Mouse (Mus musculus) intestine, embryonic 16.5 days (tissue): ENCODE results near the gene Mapk14. TPM values are rescaled to one million over a fixed set of nuclear protein-coding genes. Genes with fewer than 3 reads are reported as not detected.

Experiments used
- ATAC-seq: fragments of 200-750 bp; cut with Nextera tagmentation; 2 replicates; pipeline ENCODE4 v1.8.0; 2017; ENCODE audit warnings: moderate TSS enrichment, moderate library complexity
- H3K27ac ChIP-seq: fragments of 300-500 bp; sonication (generic); 2 replicates; pipeline ENCODE4 v1.5.1; 2014; ENCODE audit warnings: mild to moderate bottlenecking, low read length
- H3K27me3 ChIP-seq: fragments of 300-500 bp; sonication (generic); replicated peaks from 2 replicates; pipeline ENCODE4 v1.6.1; 2014; ENCODE audit warnings: low read length, control low read depth, mixed read lengths; ENCODE audit not compliant: control insufficient read depth, insufficient read depth
- H3K36me3 ChIP-seq: fragments of 300-500 bp; sonication (generic); 2 replicates; pipeline ENCODE4 v1.6.1; 2014; ENCODE audit warnings: low read length, control low read depth; ENCODE audit not compliant: control insufficient read depth, insufficient read depth
- H3K4me1 ChIP-seq: fragments of 300-500 bp; sonication (generic); 2 replicates; pipeline ENCODE4 v1.6.1; 2014; ENCODE audit warnings: low read length, control low read depth, mixed read lengths; ENCODE audit not compliant: control insufficient read depth, insufficient read depth
- H3K4me2 ChIP-seq: fragments of 300-500 bp; sonication (generic); 2 replicates; pipeline ENCODE4 v1.6.1; 2014; ENCODE audit warnings: low read depth, low read length, control low read depth
- H3K4me3 ChIP-seq: fragments of 300-500 bp; sonication (generic); 2 replicates; pipeline ENCODE4 v1.5.1; 2014; ENCODE audit warnings: mild to moderate bottlenecking, low read length
- H3K9ac ChIP-seq: fragments of 300-500 bp; sonication (generic); 2 replicates; pipeline ENCODE4 v1.6.1; 2014; ENCODE audit warnings: low read depth, low read length
- H3K9me3 ChIP-seq: fragments of 300-500 bp; sonication (generic); 2 replicates; pipeline ENCODE4 v1.6.1; 2016; ENCODE audit warnings: low read length, control low read depth; ENCODE audit not compliant: control insufficient read depth
- WGBS: fragments of 180-500 bp; shearing (Covaris S2); extraction: QIAGEN DNeasy Blood & Tissue Kit; methylation state at CpG from one replicate; pipeline ENCODE4 v1.1.7; 2014; 5-methylcytosine and 5-hydroxymethylcytosine counted together
- polyA plus RNA-seq: library from polyadenylated mRNA; unstranded; fragments of >200 nt; fragmentation: Nextera tagmentation; extraction: Ambion mirVana; gene quantifications from 2 replicates; pipeline ENCODE4 v1.2.1, GENCODE M21; 2015

Mapk14 gene
- polyA plus RNA-seq, 1 experiment from 2014 or later = 34.5 TPM

DNA sequence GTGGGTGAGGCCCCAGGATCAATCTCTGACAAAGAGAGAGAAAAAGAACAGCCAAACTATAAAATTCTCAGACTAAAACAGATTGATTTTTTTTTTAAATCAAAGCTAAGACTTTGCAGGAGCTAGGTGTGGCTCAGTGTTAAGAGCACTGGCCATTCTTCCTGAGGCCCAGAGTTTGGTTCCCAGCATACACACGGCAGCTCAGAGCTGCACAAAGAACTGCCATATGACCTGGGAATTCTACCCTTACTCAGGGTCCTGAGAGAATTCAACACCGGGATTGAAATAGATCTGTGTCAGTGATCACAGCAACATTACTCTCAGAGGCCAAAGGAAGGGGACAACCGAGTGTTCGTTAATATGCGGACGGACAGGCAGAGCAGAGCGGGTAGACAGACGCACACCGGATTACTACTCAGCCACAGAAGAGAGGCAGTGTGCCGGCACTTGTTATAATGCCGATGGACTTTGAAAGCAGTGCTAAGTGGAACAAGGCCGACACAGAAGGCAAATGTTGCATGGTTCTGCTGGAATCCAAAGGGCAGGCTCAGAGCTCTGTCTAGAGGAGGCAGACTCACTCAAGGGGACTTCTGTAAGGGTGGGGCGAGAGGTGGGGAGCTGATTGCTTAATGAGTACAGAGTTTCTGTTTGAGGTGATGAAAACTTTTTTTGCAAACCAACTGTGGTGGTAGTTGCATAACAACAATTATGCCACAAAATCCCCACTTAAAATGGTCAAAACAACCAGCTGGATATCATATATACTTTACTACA, 8.6 kb upstream of the Mapk14 start:
- Histone ChIP-seq H3K4me2 (no peak overlapping the region), H3K4me1 (0 out of 2 replicates have a peak, but pooled peaks cover 2% of the 10 kb centered on the region), H3K9me3 (no peaks in the 10 kb centered on the region), H3K36me3 (no peaks in the 10 kb centered on the region), H3K27me3 (no peaks in the 10 kb centered on the region), H3K9ac (no peak overlapping the region), H3K27ac (peak overlapping the region; percentile 83), H3K4me3 (no peak overlapping the region)
- peak; percentile 95 for ATAC-seq
- WGBS = 63% methylated on average over 13 of the region's 13 CpGs

DNA sequence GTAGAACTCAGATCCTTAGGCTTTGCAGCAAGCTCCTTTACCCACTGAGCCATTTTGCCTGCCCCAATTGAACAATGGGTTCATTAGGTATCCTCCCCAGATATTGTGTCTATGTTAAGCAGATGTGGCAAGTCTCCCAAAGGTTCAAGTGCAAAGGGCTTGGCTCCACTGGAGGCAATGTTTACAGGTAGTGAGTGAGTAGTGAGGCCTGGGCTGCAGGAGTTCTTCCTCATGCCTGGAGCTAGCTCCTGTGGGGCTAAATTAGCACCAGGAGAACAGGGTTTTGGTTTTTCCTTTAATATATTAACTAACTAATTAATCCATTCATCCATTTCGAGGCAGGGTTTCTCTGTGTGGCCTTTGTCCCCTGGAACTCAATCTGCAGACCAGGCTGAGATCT, 7.5 kb upstream of the Mapk14 start:
- no peaks in the 10 kb centered on the region for H3K9me3 ChIP-seq
- no peak overlapping the region for H3K4me2 ChIP-seq
- H3K4me1 ChIP-seq = 0 out of 2 replicates have a peak, but pooled peaks cover 2% of the 10 kb centered on the region
- WGBS = 52% methylated on average over 1 of the region's 1 CpGs
- H3K36me3 ChIP-seq = no peaks in the 10 kb centered on the region
- no peaks in the 10 kb centered on the region for H3K27me3 ChIP-seq
- ATAC-seq = peak; percentile 39
- peak overlapping the region; percentile 83 for H3K27ac ChIP-seq
- H3K9ac ChIP-seq = no peak overlapping the region
- no peak overlapping the region for H3K4me3 ChIP-seq

DNA sequence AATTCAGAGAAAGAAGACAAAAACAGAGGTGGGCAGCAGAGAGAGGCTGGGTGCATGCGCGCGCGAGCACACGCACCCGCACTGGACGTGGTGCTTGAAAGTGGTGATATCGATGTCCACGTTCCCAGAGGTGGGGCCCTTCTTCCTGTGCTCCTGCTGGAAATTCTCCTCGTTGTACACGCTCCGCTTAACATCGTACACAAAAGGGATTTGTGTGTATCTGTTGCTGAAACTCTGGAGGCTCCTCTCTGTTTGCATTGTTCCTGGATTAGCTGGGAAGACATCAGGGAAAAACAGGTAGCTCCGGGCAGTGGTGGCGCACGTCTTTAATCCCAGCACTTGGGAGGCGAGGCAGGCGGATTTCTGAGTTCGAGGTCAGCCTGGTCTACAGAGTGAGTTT, 6.5 kb upstream of the Mapk14 start:
- no peaks in the 10 kb centered on the region for H3K9me3 ChIP-seq
- no peak overlapping the region for H3K9ac ChIP-seq
- no peak for ATAC-seq
- 83% methylated on average over 19 of the region's 19 CpGs for WGBS
- H3K4me2 ChIP-seq = no peak overlapping the region
- H3K27me3 ChIP-seq = no peaks in the 10 kb centered on the region
- no peaks in the 10 kb centered on the region for H3K36me3 ChIP-seq
- H3K4me3 ChIP-seq = no peak overlapping the region
- H3K4me1 ChIP-seq = 0 out of 2 replicates have a peak, but pooled peaks cover 7% of the 10 kb centered on the region
- H3K27ac ChIP-seq = no peak overlapping the region

DNA sequence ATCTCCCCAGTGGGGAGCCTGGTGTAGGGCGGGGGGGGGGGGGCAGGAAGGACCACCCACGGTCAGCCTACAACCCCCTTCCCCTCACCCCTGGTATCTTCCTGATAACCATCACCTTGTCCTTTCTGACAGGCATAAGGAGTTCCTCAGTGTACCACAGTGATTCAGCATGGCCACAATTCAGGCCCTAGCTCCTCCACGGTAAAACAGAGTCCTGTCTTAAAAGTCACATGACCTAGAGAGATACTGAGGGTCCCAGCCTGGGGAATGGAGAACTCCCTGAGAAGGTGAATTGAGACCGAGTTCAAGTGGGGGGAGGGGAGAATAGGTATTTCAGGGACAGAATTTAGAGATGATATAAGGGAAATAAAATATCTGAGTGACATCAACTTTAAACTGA, 3.8 kb upstream of the Mapk14 start:
- Histone ChIP-seq H3K27me3 (no peaks in the 10 kb centered on the region), H3K4me2 (no peak overlapping the region), H3K9ac (no peak overlapping the region), H3K36me3 (no peaks in the 10 kb centered on the region), H3K27ac (no peak overlapping the region), H3K9me3 (no peaks in the 10 kb centered on the region), H3K4me1 (peaks cover 11% of the 10 kb centered on the region; the same call in 1 of the 2 replicates), H3K4me3 (no peak overlapping the region)
- 38% methylated on average over 4 of the region's 4 CpGs for WGBS
- no peak for ATAC-seq

DNA sequence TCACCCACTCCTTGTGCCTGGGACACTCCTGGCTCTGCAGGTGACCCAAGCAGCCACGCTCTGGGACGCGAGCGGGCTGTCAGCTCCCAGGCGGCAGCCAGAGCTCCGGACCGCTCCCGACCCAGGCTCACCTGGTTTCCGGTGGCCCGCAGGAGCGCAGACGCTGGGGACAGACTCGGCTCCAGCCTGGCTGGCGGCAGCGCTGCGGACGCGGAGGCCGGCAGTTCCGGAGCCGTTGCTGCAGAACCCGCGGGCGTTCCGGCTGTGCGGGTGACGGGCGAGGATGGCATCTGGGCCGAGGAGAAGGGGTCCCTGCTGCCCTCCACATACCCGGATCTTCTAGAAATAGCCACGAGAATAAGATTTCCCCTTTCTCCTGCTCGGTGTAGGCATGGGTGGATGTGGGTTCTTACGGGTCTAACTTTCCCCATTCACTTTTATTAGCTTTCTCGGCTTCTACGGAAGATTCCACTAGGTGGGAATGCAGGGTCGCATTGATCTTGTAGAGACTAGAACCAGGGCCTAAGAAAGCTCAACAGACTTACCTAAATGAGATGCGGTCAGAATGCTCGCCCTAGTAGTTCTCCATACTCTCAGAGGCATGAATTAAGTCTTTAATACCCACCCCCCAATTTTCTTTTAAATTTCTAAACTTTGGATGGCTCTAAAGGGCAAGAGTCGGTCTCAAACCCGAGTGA, 1.4 kb upstream of the Mapk14 start, which contains the start of gene Slc26a8:
Slc26a8 (minus strand) TSS at position 648 of the 698 bp plus-strand sequence.
- H3K36me3 ChIP-seq = no peaks in the 10 kb centered on the region
- peak within 1 kb of the TSS; percentile 99 for H3K4me3 ChIP-seq
- peak within 1 kb of the TSS; percentile 76 for H3K9ac ChIP-seq
- WGBS = 10% methylated on average over 40 of the region's 40 CpGs
- H3K27me3 ChIP-seq = no peaks in the 10 kb centered on the region
- peak within 1 kb of the TSS; percentile 97 for H3K27ac ChIP-seq
- H3K4me2 ChIP-seq = peak within 1 kb of the TSS; percentile 82
- peaks cover 22% of the 10 kb centered on the region for H3K4me1 ChIP-seq
- H3K9me3 ChIP-seq = no peaks in the 10 kb centered on the region
- no peak for ATAC-seq

DNA sequence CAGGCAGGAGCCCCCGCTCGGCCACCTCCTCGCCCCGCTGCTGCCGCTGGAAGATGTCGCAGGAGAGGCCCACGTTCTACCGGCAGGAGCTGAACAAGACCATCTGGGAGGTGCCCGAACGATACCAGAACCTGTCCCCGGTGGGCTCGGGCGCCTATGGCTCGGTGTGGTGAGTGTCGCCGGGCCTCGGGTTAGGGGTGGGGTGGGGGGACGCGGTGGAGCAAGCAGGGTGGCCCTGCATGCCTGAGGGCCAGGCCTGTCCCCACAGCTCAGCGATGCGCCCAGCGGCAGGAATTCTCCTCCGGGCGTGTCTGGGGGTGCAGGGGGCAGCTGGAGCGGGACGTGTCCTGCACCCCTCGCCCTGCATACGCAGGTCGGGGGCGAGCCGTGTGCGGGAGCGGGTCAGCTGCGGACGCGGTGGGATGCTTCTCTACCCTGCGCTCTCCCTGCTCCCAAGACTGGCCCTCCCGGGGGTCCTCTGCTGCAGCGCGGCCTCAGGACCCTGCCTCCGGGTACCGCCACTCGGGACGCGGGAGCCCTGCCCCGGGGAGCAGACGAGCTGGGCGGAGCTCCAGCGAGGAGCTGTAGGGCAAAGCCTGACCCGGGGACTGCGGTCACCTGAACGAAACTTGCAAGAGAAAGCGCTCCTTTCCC, 685 bp downstream of the Mapk14 start:
- H3K9ac ChIP-seq = peak overlapping the region; percentile 96
- H3K27me3 ChIP-seq = no peaks in the 10 kb centered on the region
- peak; percentile 43 for ATAC-seq
- H3K36me3 ChIP-seq = no peaks in the 10 kb centered on the region
- H3K4me2 ChIP-seq = peak overlapping the region; percentile 66
- peaks cover 39% of the 10 kb centered on the region for H3K4me1 ChIP-seq
- peak overlapping the region; percentile 97 for H3K27ac ChIP-seq
- under 1% methylated on average over 53 of the region's 53 CpGs for WGBS
- H3K4me3 ChIP-seq = peak overlapping the region; percentile 99
- no peaks in the 10 kb centered on the region for H3K9me3 ChIP-seq

DNA sequence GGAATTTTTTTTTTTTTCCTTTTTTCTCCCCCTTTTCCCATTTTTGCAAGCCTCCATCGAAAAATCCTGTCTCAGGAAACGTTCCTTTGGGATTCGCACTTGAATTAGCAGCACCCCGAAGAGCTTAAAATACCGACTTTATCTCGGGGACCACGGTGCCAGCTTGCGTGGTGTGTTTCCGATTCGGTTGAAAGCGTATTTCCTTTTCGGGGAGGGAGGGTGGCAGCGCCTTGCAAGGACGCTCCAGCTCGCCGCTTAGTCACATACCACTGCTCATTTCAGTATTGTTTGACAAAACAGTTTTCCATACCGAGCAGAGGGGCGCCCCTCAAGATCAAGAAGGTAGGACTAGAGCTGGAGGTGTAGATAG, 1.2 kb downstream of the Mapk14 start:
- Histone ChIP-seq H3K27ac (peak overlapping the region; percentile 97), H3K9me3 (no peaks in the 10 kb centered on the region), H3K4me1 (peaks cover 43% of the 10 kb centered on the region), H3K36me3 (no peaks in the 10 kb centered on the region), H3K9ac (peak overlapping the region; percentile 96), H3K4me3 (peak overlapping the region; percentile 99), H3K4me2 (peak overlapping the region; percentile 66), H3K27me3 (no peaks in the 10 kb centered on the region)
- under 1% methylated on average over 18 of the region's 18 CpGs for WGBS
- no peak for ATAC-seq

DNA sequence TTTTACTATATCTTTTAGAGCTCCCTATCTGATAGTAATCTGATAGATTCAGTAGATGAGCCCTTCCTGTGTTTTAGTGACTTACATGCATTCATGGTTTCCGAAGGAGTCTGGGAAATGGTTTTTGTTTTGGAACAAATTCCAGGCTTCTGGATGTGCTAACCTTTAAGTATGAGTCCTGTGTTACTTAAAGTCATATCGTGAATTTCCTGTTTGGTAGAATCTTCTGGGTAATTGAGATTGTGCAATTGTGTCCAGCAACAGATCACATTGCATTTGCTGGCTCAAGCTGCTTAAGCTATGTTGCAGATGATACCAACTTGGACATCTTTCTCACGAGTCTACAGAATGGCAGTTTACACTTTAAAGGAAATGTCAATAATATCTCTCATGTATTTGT, 2.0 kb downstream of the Mapk14 start:
- Histone ChIP-seq H3K9me3 (no peaks in the 10 kb centered on the region), H3K9ac (no peak overlapping the region), H3K4me1 (peaks cover 49% of the 10 kb centered on the region), H3K27me3 (no peaks in the 10 kb centered on the region), H3K4me3 (peak overlapping the region; percentile 99), H3K27ac (peak overlapping the region; percentile 97), H3K4me2 (peak overlapping the region; percentile 66), H3K36me3 (no peaks in the 10 kb centered on the region)
- ATAC-seq = no peak
- WGBS = 17% methylated on average over 3 of the region's 3 CpGs

DNA sequence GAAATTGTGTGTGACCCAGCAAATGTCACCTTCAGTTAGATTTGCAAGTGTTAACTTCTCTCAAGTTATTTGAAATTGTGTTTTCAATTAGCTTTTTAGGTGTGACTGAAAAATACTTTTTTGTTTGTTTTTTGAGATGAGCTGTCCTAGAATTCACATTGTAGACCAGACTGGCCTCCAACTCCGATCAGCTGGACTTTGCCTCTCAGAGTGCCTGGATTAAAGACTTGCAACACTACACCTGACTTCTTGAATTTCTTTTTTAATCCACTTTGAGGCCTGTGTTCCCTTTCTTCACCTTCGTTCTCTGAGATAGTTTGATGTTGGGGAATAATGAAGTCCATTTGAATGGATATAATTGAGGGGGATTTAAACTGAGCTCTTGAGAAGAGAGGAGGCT, 2.9 kb downstream of the Mapk14 start:
- H3K27me3 ChIP-seq = no peaks in the 10 kb centered on the region
- H3K27ac ChIP-seq = peak overlapping the region; percentile 67
- ATAC-seq = no peak
- 0 out of 2 replicates have a peak overlapping the region, but pooled peaks have one; percentile 99 for H3K4me3 ChIP-seq
- 59% methylated on average over 2 of the region's 2 CpGs for WGBS
- H3K9ac ChIP-seq = no peak overlapping the region
- H3K4me2 ChIP-seq = no peak overlapping the region
- H3K4me1 ChIP-seq = peaks cover 55% of the 10 kb centered on the region
- H3K36me3 ChIP-seq = no peaks in the 10 kb centered on the region
- H3K9me3 ChIP-seq = no peaks in the 10 kb centered on the region
